Mouse (Mus musculus) stomach, postnatal 0 days (tissue): ENCODE measurements around the gene Exosc1.

Experiments used
- CTCF ChIP-seq: IDR thresholded peaks from 2 replicates; pipeline ENCODE4 v1.5.1; 2016; ENCODE audit warnings: antibody characterized with exemption, low read depth, mild to moderate bottlenecking, moderate library complexity
- EP300 ChIP-seq: optimal IDR thresholded peaks from 2 replicates; pipeline ENCODE3; 2016; ENCODE audit warnings: antibody characterized with exemption

DNA sequence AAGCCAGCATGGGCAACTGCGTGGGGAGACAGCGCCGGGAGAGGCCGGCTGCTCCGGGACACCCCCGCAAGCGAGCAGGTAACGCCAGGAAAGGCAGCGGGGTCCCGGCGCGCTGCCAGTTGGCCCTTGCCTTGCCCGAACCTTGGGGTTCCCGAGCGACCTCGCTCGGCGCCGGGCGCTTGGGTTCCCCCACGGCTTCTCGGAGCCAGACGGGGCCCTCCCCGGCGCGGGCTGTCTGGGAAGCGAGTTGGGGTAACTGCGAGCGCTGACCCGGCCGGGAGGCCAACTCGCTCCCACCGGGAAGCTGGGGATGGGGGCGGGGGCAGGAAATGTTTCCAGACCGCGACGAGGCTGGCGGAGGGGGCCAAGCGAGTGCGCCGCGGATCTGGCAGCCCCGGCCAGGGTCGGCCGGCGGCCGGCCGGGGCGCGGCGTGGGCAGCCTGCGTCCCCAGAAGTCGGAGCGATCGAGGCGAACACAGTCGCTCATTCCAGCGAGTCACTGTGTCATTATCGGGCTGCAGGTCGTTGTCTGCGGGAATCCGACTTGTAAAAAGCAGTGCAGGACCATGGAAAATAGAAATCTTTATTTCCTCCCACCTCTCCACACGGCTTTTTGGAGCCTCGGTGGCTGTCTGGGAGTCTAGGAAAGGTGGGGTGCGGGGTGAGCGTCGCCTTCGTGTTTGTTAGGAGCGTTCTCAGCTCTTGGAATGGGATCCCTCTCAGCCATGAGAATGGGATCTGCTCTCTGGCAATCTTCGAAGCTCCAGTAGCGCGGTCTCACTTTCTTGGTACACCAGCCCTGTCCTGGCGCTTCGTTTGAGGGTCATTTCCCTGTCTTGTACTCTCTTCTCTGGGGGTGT lies 48.9 kb upstream of the Exosc1 start:
- TF ChIP-seq CTCF (no peak), EP300 (no peak)
